Mouse (Mus musculus) adrenal gland, postnatal 14 days (tissue): ENCODE measurements around the gene Lctl. TPM values are rescaled to one million over a fixed set of nuclear protein-coding genes. Genes with fewer than 3 reads are reported as not detected.

Experiments used
- total RNA-seq: library from RNA; stranded (reverse); gene quantifications from 2 replicates; pipeline ENCODE4 v1.2.3, GENCODE M21; 2021

The Lctl gene
- total RNA-seq, 1 experiment from 2014 or later, result 1.6 TPM

Other genes starting within 250 kb of the Lctl start
- 11.1 and 12.0 TPM in 2 replicates for gene Smad6, start 95.1 kb upstream of the Lctl start, total RNA-seq
- gene Zwilch, start 56.0 kb downstream of the Lctl start, total RNA-seq, result 6.3 and 7.0 TPM in 2 replicates
- gene Rpl4, start 56.2 kb downstream of the Lctl start, total RNA-seq, result 872 and 1,008 TPM in 2 replicates
- 20.4 and 22.9 TPM in 2 replicates for gene Snapc5, start 62.1 kb downstream of the Lctl start, total RNA-seq
- 1.5 and 3.0 TPM in 2 replicates for gene Uchl4, start 118.1 kb downstream of the Lctl start, total RNA-seq
- 55.4 and 58.9 TPM in 2 replicates for gene Map2k1, start 136.5 kb downstream of the Lctl start, total RNA-seq
- gene Tipin, start 164.4 kb downstream of the Lctl start, total RNA-seq, result 29.8 and 32.3 TPM in 2 replicates
- gene Dis3l, start 224.1 kb downstream of the Lctl start, total RNA-seq, result 16.8 and 20.1 TPM in 2 replicates